Mouse (Mus musculus) olfactory bulb, adult 2 months (tissue): Measurements from ENCODE around the gene Map3k20.

Source experiments
- CTCF ChIP-seq: fragments of 200-500 bp; IDR thresholded peaks from 2 replicates; pipeline ENCODE4 v1.5.1; 2012; ENCODE audit warnings: low read depth, mild to moderate bottlenecking, low read length, moderate library complexity; ENCODE audit not compliant: insufficient read depth
- POLR2A ChIP-seq: fragments of 200-500 bp; IDR thresholded peaks from 2 replicates; pipeline ENCODE4 v1.6.1; 2012; ENCODE audit warnings: mild to moderate bottlenecking, low read depth, low read length, moderate library complexity; ENCODE audit not compliant: insufficient read depth

- TF ChIP-seq CTCF (no peak), POLR2A (no peak)
Measured at GRCm38 (mm10) chr2:72280524-72280923, 4.9 kb upstream of the Map3k20 start.
